Mouse (Mus musculus): ENCODE data around the gene Hjurp. TPM values are rescaled to one million over a fixed set of nuclear protein-coding genes. Genes with fewer than 3 reads are reported as not detected.

Hjurp gene
- polyA plus RNA-seq, 1 experiment from 2014 or later: 56.3 TPM

DNA sequence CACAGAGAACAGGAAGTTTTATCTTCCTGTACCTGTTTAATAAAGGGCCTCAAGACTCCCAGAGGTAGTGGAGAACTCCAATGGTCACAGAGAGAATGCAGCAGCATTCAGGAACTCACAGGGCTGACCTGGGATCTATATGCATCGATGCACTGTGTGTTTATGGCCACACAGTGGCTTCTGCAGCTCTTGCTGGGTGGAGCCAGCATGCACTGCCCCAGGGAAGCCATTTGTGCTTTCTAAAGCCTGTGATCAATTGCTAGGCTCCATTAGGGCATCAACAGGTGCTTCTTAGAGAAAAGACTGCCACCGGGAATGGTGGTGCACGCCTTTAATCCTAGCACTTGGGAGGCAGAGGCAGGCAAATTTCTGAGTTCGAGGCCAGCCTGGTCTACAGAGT, 4.6 kb downstream of the Hjurp start:
- H3K4me2 ChIP-seq (ENCODE audit: low read length): no peak overlapping the region
- 63% methylated on average over 4 of the region's 4 CpGs for WGBS
- no peak overlapping the region for H3K4me3 ChIP-seq (replicated peaks; ENCODE audit: low read depth, low read length)
- H3K27me3 ChIP-seq (ENCODE audit: insufficient read depth, low read length): no peaks in the 10 kb centered on the region
- peaks cover 54% of the 10 kb centered on the region for H3K36me3 ChIP-seq (ENCODE audit: insufficient read depth, low read length)
- H3K9me3 ChIP-seq (replicated peaks; ENCODE audit: low read length): no peaks in the 10 kb centered on the region
- TF ChIP-seq CTCF (IDR thresholded peaks at IDR 0.05; ENCODE audit: low read depth): no peak
- DNase-seq (ENCODE audit: low spot score) (no peak), ATAC-seq (replicated peaks; ENCODE audit: low FRiP score, low read depth) (no peak)
- peaks cover 16% of the 10 kb centered on the region for H3K4me1 ChIP-seq (replicated peaks; ENCODE audit: insufficient read depth, low read length)
- H3K27ac ChIP-seq: no peak overlapping the region
- H3K9ac ChIP-seq (ENCODE audit: low read depth, low read length): no peak overlapping the region

DNA sequence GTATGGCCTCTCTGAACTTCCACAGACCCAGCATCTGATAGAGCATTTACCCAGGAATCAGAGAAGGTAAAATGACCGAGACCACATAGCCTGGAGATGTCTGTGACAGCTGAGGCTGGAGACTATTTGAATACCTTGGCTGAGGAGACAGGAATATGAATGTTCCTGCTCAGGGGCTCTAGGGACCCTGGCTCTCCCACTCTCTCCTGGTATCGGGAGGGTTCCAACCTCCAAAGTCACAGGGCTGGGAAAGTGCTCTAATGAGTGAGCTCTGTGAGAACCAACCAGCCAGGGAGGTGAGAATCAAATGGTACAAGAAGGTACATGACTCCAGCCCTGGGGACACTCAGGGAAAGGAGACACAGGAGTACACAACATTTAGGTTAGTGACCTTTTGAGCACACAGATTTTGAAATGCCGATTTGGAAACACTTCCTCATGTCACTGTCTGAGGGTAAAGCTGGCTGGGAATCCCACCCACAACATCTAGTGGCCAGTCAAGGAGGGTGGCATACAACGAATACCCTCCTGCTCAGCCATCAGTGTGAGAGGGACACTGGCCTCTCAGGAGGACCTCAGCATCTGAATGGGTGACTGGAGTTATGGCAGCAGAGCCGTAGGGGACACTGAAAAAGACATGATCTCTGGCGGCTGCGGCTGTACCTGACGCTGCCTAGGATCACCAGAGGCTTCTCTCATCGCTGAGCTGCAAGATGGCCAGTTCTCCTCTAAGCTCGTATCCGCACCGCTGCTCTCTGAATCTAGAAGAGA, 7.7 kb downstream of the Hjurp start:
- TF ChIP-seq CTCF (IDR thresholded peaks at IDR 0.05; ENCODE audit: low read depth): no peak
- H3K4me2 ChIP-seq (ENCODE audit: low read length): no peak overlapping the region
- no peaks in the 10 kb centered on the region for H3K4me1 ChIP-seq (replicated peaks; ENCODE audit: insufficient read depth, low read length)
- ATAC-seq (replicated peaks; ENCODE audit: low FRiP score, low read depth) (no peak), DNase-seq (ENCODE audit: low spot score) (no peak)
- H3K9me3 ChIP-seq (replicated peaks; ENCODE audit: low read length): no peaks in the 10 kb centered on the region
- peaks cover 84% of the 10 kb centered on the region for H3K36me3 ChIP-seq (ENCODE audit: insufficient read depth, low read length)
- H3K9ac ChIP-seq (ENCODE audit: low read depth, low read length): no peak overlapping the region
- H3K27me3 ChIP-seq (ENCODE audit: insufficient read depth, low read length): no peaks in the 10 kb centered on the region
- no peak overlapping the region for H3K4me3 ChIP-seq (replicated peaks; ENCODE audit: low read depth, low read length)
- 88% methylated on average over 12 of the region's 12 CpGs for WGBS
- no peak overlapping the region for H3K27ac ChIP-seq

DNA sequence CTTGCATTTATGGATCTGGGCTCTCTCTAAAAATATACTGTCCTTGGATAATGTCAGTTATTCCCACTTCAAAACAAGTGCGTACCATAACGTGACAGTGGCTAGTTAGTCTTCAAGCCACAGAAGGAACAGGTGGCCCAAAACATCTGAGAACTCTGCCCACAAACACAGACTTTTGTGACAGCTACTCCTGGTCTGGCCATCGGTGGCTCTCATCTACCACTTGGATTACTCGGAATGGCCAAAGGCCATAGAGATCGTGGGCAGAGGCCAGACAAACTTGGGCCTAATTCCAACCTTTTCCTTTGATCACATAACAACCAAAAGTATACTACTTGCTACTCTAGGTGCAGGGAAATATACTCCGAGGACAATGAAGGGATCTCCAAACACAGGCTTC, 9.4 kb downstream of the Hjurp start:
- Histone ChIP-seq H3K27me3 (ENCODE audit: insufficient read depth, low read length) (no peaks in the 10 kb centered on the region), H3K4me3 (replicated peaks; ENCODE audit: low read depth, low read length) (no peak overlapping the region), H3K4me1 (replicated peaks; ENCODE audit: insufficient read depth, low read length) (no peaks in the 10 kb centered on the region), H3K9me3 (replicated peaks; ENCODE audit: low read length) (no peaks in the 10 kb centered on the region), H3K27ac (no peak overlapping the region), H3K4me2 (ENCODE audit: low read length) (no peak overlapping the region), H3K9ac (ENCODE audit: low read depth, low read length) (no peak overlapping the region), H3K36me3 (ENCODE audit: insufficient read depth, low read length) (peaks cover 85% of the 10 kb centered on the region)
- 85% methylated on average over 6 of the region's 6 CpGs for WGBS
- ATAC-seq (replicated peaks; ENCODE audit: low FRiP score, low read depth) (no peak), DNase-seq (ENCODE audit: low spot score) (no peak)
- no peak for TF ChIP-seq CTCF (IDR thresholded peaks at IDR 0.05; ENCODE audit: low read depth)

DNA sequence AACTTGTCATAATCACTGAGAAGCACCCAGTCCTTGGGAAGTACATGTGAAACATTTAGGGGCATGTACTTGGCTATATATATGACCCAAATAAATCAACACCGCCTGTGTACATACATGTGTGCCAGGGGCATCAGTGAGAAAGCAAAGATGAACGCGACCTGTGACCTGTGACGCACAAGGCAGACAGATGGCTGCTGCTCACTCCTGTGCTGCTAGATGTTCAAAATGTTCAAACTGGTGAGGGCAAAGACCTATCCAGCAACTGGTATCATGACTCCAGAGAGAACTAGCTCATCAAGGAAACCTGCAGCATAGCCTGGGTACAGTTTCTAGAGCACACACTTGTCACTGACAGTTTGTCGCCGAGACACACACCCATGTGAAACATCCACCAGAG, 9.9 kb downstream of the Hjurp start:
- H3K4me1 ChIP-seq (replicated peaks; ENCODE audit: insufficient read depth, low read length): no peaks in the 10 kb centered on the region
- 90% methylated on average over 6 of the region's 6 CpGs for WGBS
- TF ChIP-seq CTCF (IDR thresholded peaks at IDR 0.05; ENCODE audit: low read depth): no peak
- peaks cover 86% of the 10 kb centered on the region for H3K36me3 ChIP-seq (ENCODE audit: insufficient read depth, low read length)
- ATAC-seq (replicated peaks; ENCODE audit: low FRiP score, low read depth) (no peak), DNase-seq (ENCODE audit: low spot score) (no peak)
- no peak overlapping the region for H3K9ac ChIP-seq (ENCODE audit: low read depth, low read length)
- H3K27ac ChIP-seq: no peak overlapping the region
- no peak overlapping the region for H3K4me3 ChIP-seq (replicated peaks; ENCODE audit: low read depth, low read length)
- no peaks in the 10 kb centered on the region for H3K9me3 ChIP-seq (replicated peaks; ENCODE audit: low read length)
- H3K4me2 ChIP-seq (ENCODE audit: low read length): no peak overlapping the region
- H3K27me3 ChIP-seq (ENCODE audit: insufficient read depth, low read length): no peaks in the 10 kb centered on the region

DNA sequence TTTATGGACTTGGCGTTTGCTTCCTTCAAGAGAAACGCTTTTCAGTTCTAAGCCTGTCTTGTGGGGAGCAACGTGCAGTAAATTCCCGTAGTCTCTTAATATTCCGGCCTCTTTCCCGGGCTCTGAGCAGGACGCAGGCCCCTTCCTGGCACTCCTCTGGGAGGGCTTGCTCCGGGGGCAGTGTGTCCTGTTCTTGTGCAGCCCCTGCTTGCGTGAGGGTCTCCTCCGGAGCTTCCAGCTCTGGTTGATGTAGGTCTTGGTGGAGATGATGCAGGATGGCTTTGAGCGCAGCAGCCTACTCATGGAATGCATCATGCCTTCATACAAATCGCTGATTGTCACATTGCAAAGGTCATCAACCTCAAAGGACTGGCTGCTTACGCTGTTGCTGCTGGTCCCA, 11.3 kb downstream of the Hjurp start:
- DNase-seq (ENCODE audit: low spot score): no peak
- 86% methylated on average over 13 of the region's 13 CpGs for WGBS

DNA sequence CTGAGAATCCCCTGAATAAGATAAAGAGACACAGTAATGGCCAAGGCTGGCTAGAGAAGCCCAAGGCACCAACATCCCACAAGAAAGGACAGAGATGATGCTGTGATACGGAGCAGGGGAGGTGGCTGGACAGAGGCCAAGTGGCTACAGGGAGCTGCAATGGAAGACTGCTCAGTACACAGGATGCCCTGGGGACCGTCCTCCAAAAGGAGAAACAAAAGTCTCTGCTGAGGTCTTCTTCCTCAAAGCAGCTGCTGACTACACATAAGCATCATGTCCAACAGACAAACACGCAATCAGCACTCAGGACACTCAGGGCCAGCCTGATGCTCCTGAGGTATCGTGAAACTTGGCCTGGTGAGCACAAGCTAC, 12.6 kb downstream of the Hjurp start:
- Histone ChIP-seq H3K4me2 (ENCODE audit: low read length) (no peak overlapping the region), H3K27me3 (ENCODE audit: insufficient read depth, low read length) (no peaks in the 10 kb centered on the region), H3K4me3 (replicated peaks; ENCODE audit: low read depth, low read length) (no peak overlapping the region), H3K36me3 (ENCODE audit: insufficient read depth, low read length) (peaks cover 99% of the 10 kb centered on the region), H3K4me1 (replicated peaks; ENCODE audit: insufficient read depth, low read length) (peaks cover 7% of the 10 kb centered on the region; the same call in 1 of the 2 replicates), H3K9me3 (replicated peaks; ENCODE audit: low read length) (no peaks in the 10 kb centered on the region), H3K9ac (ENCODE audit: low read depth, low read length) (no peak overlapping the region), H3K27ac (no peak overlapping the region)
- no peak for DNase-seq (ENCODE audit: low spot score)
- no peak for ATAC-seq (replicated peaks; ENCODE audit: low FRiP score, low read depth)
- no peak for TF ChIP-seq CTCF (IDR thresholded peaks at IDR 0.05; ENCODE audit: low read depth)
- 78% methylated on average over 4 of the region's 4 CpGs for WGBS

More for the DNA sequence above, 11.3 kb downstream of the Hjurp start:
- no peak overlapping the region for H3K9ac ChIP-seq (ENCODE audit: low read depth, low read length)
- H3K4me1 ChIP-seq (replicated peaks; ENCODE audit: insufficient read depth, low read length): 0 out of 2 replicates have a peak, but pooled peaks cover 4% of the 10 kb centered on the region
- no peak overlapping the region for H3K27ac ChIP-seq
- no peaks in the 10 kb centered on the region for H3K9me3 ChIP-seq (replicated peaks; ENCODE audit: low read length)
- TF ChIP-seq CTCF (IDR thresholded peaks at IDR 0.05; ENCODE audit: low read depth): no peak
- H3K4me3 ChIP-seq (replicated peaks; ENCODE audit: low read depth, low read length): no peak overlapping the region
- H3K36me3 ChIP-seq (ENCODE audit: insufficient read depth, low read length): peaks cover 89% of the 10 kb centered on the region
- no peak for ATAC-seq (replicated peaks; ENCODE audit: low FRiP score, low read depth)
- no peaks in the 10 kb centered on the region for H3K27me3 ChIP-seq (ENCODE audit: insufficient read depth, low read length)
- no peak overlapping the region for H3K4me2 ChIP-seq (ENCODE audit: low read length)
